Mouse (Mus musculus): ENCODE data around the gene Piwil1. TPM values are rescaled to one million over a fixed set of nuclear protein-coding genes. Genes with fewer than 3 reads are reported as not detected.

Piwil1 gene
- polyA plus RNA-seq (2016; fragmentation: Nextera tagmentation; extraction: Ambion mirVana) = not detected in 2 replicates

GRCm38 (mm10) chr5:128702224-128702623, at the start of gene Piwil1:
Piwil1 (plus strand) TSS chr5:128702524.
- Histone ChIP-seq H3K4me2 (no peak within 1 kb of the TSS), H3K36me3 (no peaks in the 10 kb centered on the region), H3K27ac (no peak within 1 kb of the TSS), H3K27me3 (replicated peaks) (no peaks in the 10 kb centered on the region), H3K9me3 (replicated peaks) (0 out of 2 replicates have a peak, but pooled peaks cover 3% of the 10 kb centered on the region), H3K4me3 (no peak within 1 kb of the TSS), H3K9ac (no peak within 1 kb of the TSS), H3K4me1 (no peaks in the 10 kb centered on the region)
- no peak for ATAC-seq
- WGBS (ENCODE audit: insufficient replicate concordance) = 44% methylated on average over 4 of the region's 4 CpGs

DNA sequence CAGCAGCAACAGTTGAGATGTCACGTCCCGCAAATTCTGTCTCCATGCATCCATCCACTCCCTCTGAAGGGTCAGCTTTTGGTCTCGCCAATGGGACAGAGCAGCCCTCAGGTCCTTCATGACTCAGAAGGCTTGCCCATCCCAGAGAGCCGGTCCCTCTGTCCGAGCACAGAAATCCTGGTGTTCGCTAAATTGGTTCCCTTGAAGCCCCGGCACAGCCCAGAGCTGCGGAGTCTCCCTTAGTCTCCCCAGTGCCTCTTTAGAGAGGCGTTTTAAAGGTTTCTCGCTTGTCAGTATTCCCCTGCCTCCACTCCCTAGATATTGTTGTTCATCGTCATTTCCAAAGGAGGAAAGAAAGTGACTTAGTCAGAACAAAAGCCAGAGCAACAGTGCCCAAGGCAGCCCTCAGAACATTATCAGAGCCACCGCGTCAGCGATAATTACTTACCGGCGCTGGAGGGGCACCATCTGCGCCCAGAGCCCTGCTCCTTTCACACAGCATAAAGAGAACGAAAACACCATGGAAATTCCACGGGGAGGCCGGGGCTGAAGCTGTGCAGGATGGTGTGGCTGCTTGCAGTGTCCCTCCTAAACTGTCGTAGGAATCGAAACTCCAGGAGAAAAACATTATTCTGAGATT, 45.7 kb upstream of the Piwil1 start:
- Histone ChIP-seq H3K27me3 (replicated peaks) (no peaks in the 10 kb centered on the region), H3K4me2 (no peak overlapping the region), H3K4me1 (no peaks in the 10 kb centered on the region), H3K4me3 (no peak overlapping the region), H3K9ac (no peak overlapping the region), H3K9me3 (replicated peaks) (peaks cover 15% of the 10 kb centered on the region; the same call in 1 of the 2 replicates), H3K36me3 (no peaks in the 10 kb centered on the region), H3K27ac (no peak overlapping the region)
- WGBS (ENCODE audit: insufficient replicate concordance) = 56% methylated on average over 22 of the region's 22 CpGs
- ATAC-seq = no peak

GRCm38 (mm10) chr5:128660101-128660500, 42.2 kb upstream of the Piwil1 start:
- H3K9ac ChIP-seq = no peak overlapping the region
- 54% methylated on average over 8 of the region's 8 CpGs for WGBS (ENCODE audit: insufficient replicate concordance)
- no peak for ATAC-seq
- no peak overlapping the region for H3K27ac ChIP-seq
- no peak overlapping the region for H3K4me3 ChIP-seq
- no peaks in the 10 kb centered on the region for H3K36me3 ChIP-seq
- H3K27me3 ChIP-seq (replicated peaks) = no peaks in the 10 kb centered on the region
- H3K4me2 ChIP-seq = no peak overlapping the region
- no peaks in the 10 kb centered on the region for H3K4me1 ChIP-seq
- peaks cover 17% of the 10 kb centered on the region; the same call in 1 of the 2 replicates for H3K9me3 ChIP-seq (replicated peaks)

DNA sequence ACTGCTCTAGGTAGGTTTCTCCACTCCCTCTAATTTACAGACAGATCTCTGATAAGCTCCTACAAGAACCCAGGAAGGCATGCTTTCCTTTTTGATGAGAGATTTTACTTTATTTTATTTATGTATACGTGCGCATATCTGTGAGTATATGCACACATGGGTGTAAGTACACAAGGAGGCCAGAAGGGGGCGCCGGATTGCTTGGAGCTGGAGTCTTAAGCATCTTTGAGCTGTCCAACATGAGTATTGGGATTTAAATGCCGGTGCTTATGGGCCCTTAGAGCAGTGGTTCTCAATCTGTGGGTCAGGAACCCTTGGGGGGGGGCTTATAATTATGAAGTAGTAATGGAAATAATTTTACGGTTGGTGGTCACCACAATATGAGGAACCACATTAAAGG, 39.4 kb upstream of the Piwil1 start:
- Histone ChIP-seq H3K4me1 (no peaks in the 10 kb centered on the region), H3K27me3 (replicated peaks) (no peaks in the 10 kb centered on the region), H3K36me3 (no peaks in the 10 kb centered on the region), H3K9me3 (replicated peaks) (peaks cover 7% of the 10 kb centered on the region; the same call in 1 of the 2 replicates), H3K4me2 (no peak overlapping the region), H3K27ac (no peak overlapping the region), H3K9ac (no peak overlapping the region), H3K4me3 (no peak overlapping the region)
- no peak for ATAC-seq
- WGBS (ENCODE audit: insufficient replicate concordance) = 74% methylated on average over 6 of the region's 6 CpGs

- H3K9me3 ChIP-seq (replicated peaks) = peaks cover 7% of the 10 kb centered on the region; the same call in 1 of the 2 replicates
- no peak overlapping the region for H3K9ac ChIP-seq
- H3K4me2 ChIP-seq = no peak overlapping the region
- H3K27me3 ChIP-seq (replicated peaks) = no peaks in the 10 kb centered on the region
- 69% methylated on average over 7 of the region's 7 CpGs for WGBS (ENCODE audit: insufficient replicate concordance)
- H3K27ac ChIP-seq = no peak overlapping the region
- no peaks in the 10 kb centered on the region for H3K4me1 ChIP-seq
- no peaks in the 10 kb centered on the region for H3K36me3 ChIP-seq
- H3K4me3 ChIP-seq = no peak overlapping the region
- ATAC-seq = no peak
Observed at GRCm38 (mm10) chr5:128663976-128664375, 38.3 kb upstream of the Piwil1 start.

DNA sequence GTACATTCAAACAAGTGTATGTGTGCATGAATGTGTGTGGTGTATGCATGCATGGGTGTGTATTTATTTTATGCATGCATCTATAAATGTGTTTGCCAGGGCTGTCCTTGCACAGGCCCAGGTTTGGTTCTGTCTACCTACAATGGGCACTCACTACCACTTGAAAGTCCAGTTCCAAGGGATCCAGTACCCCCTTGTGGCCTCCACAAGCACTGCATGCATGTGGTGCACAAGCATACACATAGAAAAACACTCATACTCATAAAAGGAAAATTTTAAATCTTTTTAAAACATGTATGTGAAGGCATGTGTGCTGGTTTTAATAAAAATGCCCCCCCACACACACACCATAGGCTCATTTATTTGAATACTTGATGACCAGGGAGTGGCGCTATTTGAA, 37.3 kb upstream of the Piwil1 start:
- H3K9me3 ChIP-seq (replicated peaks) = peaks cover 7% of the 10 kb centered on the region; the same call in 1 of the 2 replicates
- H3K36me3 ChIP-seq = no peaks in the 10 kb centered on the region
- no peak overlapping the region for H3K9ac ChIP-seq
- WGBS (ENCODE audit: insufficient replicate concordance) = 87% methylated on average over 1 of the region's 1 CpGs
- H3K27me3 ChIP-seq (replicated peaks) = no peaks in the 10 kb centered on the region
- no peak overlapping the region for H3K4me2 ChIP-seq
- no peak overlapping the region for H3K27ac ChIP-seq
- no peaks in the 10 kb centered on the region for H3K4me1 ChIP-seq
- ATAC-seq = no peak
- no peak overlapping the region for H3K4me3 ChIP-seq

GRCm38 (mm10) chr5:128667303-128667702, 35.0 kb upstream of the Piwil1 start:
- H3K4me2 ChIP-seq = no peak overlapping the region
- ATAC-seq = no peak

DNA sequence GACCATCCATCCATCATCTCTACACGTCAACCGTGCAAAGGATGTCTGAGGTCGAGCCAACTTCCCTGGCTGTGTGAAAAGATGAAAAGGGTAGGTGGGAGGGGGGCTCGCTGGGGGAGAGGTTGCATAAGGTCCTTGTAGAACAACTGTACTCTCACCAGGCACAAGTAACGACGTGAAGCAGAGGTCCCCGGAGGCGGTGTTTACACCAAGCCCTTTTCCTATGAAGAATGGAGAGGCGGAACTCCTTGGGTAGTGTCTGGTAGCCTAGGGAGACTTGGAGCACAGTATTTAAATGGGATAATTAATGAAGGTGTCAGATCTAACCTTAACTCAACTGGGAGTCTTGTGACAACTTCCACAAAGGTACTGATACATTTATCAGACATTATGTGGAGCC, 28.2 kb upstream of the Piwil1 start:
- H3K9me3 ChIP-seq (replicated peaks) = no peaks in the 10 kb centered on the region
- no peak overlapping the region for H3K4me2 ChIP-seq
- no peak for ATAC-seq
- WGBS (ENCODE audit: insufficient replicate concordance) = 65% methylated on average over 9 of the region's 9 CpGs
- H3K27ac ChIP-seq = no peak overlapping the region
- H3K9ac ChIP-seq = no peak overlapping the region
- no peaks in the 10 kb centered on the region for H3K27me3 ChIP-seq (replicated peaks)
- no peak overlapping the region for H3K4me3 ChIP-seq
- no peaks in the 10 kb centered on the region for H3K4me1 ChIP-seq
- H3K36me3 ChIP-seq = no peaks in the 10 kb centered on the region

More at GRCm38 (mm10) chr5:128667303-128667702, 35.0 kb upstream of the Piwil1 start:
- Histone ChIP-seq H3K4me1 (no peaks in the 10 kb centered on the region), H3K4me3 (no peak overlapping the region), H3K9ac (no peak overlapping the region), H3K27ac (no peak overlapping the region), H3K27me3 (replicated peaks) (no peaks in the 10 kb centered on the region), H3K9me3 (replicated peaks) (peaks cover 7% of the 10 kb centered on the region; the same call in 1 of the 2 replicates), H3K36me3 (no peaks in the 10 kb centered on the region)
- WGBS (ENCODE audit: insufficient replicate concordance) = 69% methylated on average over 7 of the region's 7 CpGs

GRCm38 (mm10) chr5:128677373-128677772, 25.0 kb upstream of the Piwil1 start:
- H3K27me3 ChIP-seq (replicated peaks) = no peaks in the 10 kb centered on the region
- WGBS (ENCODE audit: insufficient replicate concordance) = 78% methylated on average over 4 of the region's 4 CpGs

DNA sequence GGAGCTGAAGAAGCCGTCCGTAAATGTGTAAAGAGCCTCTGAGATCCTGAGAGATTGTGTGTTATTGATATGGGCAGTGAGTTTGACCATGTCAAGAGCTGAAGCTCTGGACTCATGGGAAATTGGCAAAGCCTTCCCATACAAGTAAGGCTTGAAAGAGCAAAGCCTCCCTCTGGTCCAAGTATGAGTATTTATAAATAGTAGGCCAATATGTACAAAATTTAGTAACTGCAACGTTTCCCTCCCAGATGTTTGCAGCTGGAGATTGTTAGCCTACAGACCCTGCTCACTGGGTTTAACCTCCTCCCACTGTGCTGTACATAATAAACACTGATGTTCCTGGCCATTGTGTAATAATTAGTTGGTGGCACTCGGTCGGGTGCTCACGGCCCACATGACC, 24.5 kb upstream of the Piwil1 start:
- ATAC-seq = no peak
- Histone ChIP-seq H3K4me1 (no peaks in the 10 kb centered on the region), H3K36me3 (no peaks in the 10 kb centered on the region), H3K4me3 (no peak overlapping the region), H3K9me3 (replicated peaks) (no peaks in the 10 kb centered on the region), H3K4me2 (no peak overlapping the region), H3K27me3 (replicated peaks) (no peaks in the 10 kb centered on the region), H3K9ac (no peak overlapping the region), H3K27ac (no peak overlapping the region)
- 76% methylated on average over 6 of the region's 6 CpGs for WGBS (ENCODE audit: insufficient replicate concordance)

More at GRCm38 (mm10) chr5:128677373-128677772, 25.0 kb upstream of the Piwil1 start:
- Histone ChIP-seq H3K27ac (no peak overlapping the region), H3K9ac (no peak overlapping the region), H3K4me1 (no peaks in the 10 kb centered on the region), H3K4me2 (no peak overlapping the region), H3K4me3 (no peak overlapping the region), H3K36me3 (no peaks in the 10 kb centered on the region), H3K9me3 (replicated peaks) (no peaks in the 10 kb centered on the region)
- no peak for ATAC-seq

DNA sequence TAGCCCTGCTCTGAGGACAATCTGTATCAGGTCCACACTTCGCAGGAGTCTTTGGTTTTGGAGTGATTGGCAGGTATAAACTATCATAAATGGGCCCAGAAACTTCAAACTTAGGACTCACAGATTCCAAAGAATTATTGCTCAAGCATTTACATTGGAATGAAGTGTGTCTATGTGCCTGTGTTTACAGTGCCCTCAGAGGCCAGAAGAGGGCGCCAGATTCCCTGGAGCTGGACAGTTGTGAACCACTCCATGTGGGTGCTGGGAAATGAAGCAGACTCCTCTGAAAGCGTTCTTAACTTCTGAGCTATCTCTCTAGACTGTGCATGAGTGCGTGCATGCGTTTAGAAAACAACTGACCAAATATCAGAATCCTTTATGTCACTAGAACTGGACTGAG, 20.9 kb upstream of the Piwil1 start:
- no peak overlapping the region for H3K4me3 ChIP-seq

DNA sequence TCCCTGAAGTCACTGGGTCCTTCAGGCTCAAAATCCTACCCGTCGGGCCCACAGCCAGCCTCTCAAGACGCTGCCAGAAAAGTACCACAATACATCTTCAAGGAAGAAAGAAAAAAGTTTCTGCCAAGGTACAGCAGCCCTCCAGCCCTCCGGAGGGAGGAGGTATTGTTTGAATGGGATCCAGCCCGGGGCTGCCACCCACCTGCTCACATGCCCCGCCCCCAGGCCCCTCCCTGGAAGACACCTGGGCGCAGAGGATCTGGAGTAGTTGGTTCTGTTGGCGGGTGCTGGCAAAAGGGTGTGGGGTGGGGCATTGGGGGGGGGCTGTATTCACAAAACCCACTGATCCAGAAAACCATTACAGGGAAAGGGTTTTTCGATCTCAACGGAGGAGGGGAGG, 18.1 kb upstream of the Piwil1 start:
- H3K4me3 ChIP-seq = no peak overlapping the region
- no peaks in the 10 kb centered on the region for H3K4me1 ChIP-seq
- WGBS (ENCODE audit: insufficient replicate concordance) = 28% methylated on average over 10 of the region's 10 CpGs
- H3K36me3 ChIP-seq = no peaks in the 10 kb centered on the region
- no peak overlapping the region for H3K4me2 ChIP-seq
- no peak overlapping the region for H3K9ac ChIP-seq
- no peak for ATAC-seq
- H3K9me3 ChIP-seq (replicated peaks) = peaks cover 9% of the 10 kb centered on the region
- no peak overlapping the region for H3K27ac ChIP-seq
- no peaks in the 10 kb centered on the region for H3K27me3 ChIP-seq (replicated peaks)

More for the DNA sequence above, 20.9 kb upstream of the Piwil1 start:
- 28% methylated on average over 5 of the region's 5 CpGs for WGBS (ENCODE audit: insufficient replicate concordance)
- H3K9me3 ChIP-seq (replicated peaks) = peaks cover 4% of the 10 kb centered on the region; the same call in 1 of the 2 replicates
- no peaks in the 10 kb centered on the region for H3K36me3 ChIP-seq
- no peak for ATAC-seq
- H3K27me3 ChIP-seq (replicated peaks) = no peaks in the 10 kb centered on the region
- no peak overlapping the region for H3K4me2 ChIP-seq
- no peaks in the 10 kb centered on the region for H3K4me1 ChIP-seq
- H3K9ac ChIP-seq = no peak overlapping the region
- no peak overlapping the region for H3K27ac ChIP-seq

DNA sequence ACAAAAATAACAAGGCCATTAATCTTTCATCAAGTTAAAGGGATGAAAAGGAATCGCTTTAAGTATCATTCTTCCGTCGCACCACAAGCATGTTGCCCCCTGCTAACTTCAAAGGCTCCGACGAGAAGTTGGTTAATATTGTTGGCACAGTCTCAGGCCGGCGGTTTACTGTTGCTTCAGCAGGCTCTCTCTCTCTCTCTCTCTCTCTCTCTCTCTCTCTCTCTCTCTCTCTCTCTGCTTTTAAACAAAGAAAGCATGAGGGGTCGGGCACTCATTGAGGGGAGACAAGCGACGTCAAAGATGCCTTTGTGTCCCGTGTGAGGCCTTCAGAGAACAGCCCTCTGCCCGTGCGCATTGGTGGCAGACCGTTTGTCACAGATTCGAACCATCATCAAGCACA, 17.7 kb upstream of the Piwil1 start:
- Histone ChIP-seq H3K4me3 (no peak overlapping the region), H3K27ac (no peak overlapping the region), H3K4me1 (no peaks in the 10 kb centered on the region), H3K27me3 (replicated peaks) (no peaks in the 10 kb centered on the region), H3K9ac (no peak overlapping the region), H3K4me2 (no peak overlapping the region), H3K9me3 (replicated peaks) (peaks cover 9% of the 10 kb centered on the region), H3K36me3 (no peaks in the 10 kb centered on the region)
- no peak for ATAC-seq
- WGBS (ENCODE audit: insufficient replicate concordance) = 43% methylated on average over 15 of the region's 15 CpGs

Measured in liver, embryonic 12.5 days (tissue).